Mouse (Mus musculus): ENCODE data around the gene Treh.

Treh gene

GRCm38 (mm10) chr9:44719632-44720357 lies 46.8 kb downstream of the Treh start:
- TF ChIP-seq GATA4 (IDR thresholded peaks at IDR 0.05; ENCODE audit: insufficient replicate concordance, low read length): no peak

GRCm38 (mm10) chr9:44720358-44721153 lies 47.5 kb downstream of the Treh start:
- TF ChIP-seq GATA4 (IDR thresholded peaks at IDR 0.05; ENCODE audit: insufficient replicate concordance, low read length): no peak

GRCm38 (mm10) chr9:44721154-44721876 lies 48.3 kb downstream of the Treh start:
- TF ChIP-seq GATA4 (IDR thresholded peaks at IDR 0.05; ENCODE audit: insufficient replicate concordance, low read length): no peak

GRCm38 (mm10) chr9:44721877-44722186 lies 48.8 kb downstream of the Treh start:
- TF ChIP-seq GATA4 (IDR thresholded peaks at IDR 0.05; ENCODE audit: insufficient replicate concordance, low read length): no peak

- TF ChIP-seq GATA4 (IDR thresholded peaks at IDR 0.05; ENCODE audit: insufficient replicate concordance, low read length): no peak
Measured at GRCm38 (mm10) chr9:44722575-44722974, 49.5 kb downstream of the Treh start.

GRCm38 (mm10) chr9:44723008-44723407 lies 50.0 kb downstream of the Treh start:
- TF ChIP-seq GATA4 (IDR thresholded peaks at IDR 0.05; ENCODE audit: insufficient replicate concordance, low read length): peak; percentile 63; the same call in 1 of the 2 replicates

GRCm38 (mm10) chr9:44723521-44724041 lies 50.5 kb downstream of the Treh start:
- no peak; the same call in 1 of the 2 replicates for TF ChIP-seq GATA4 (IDR thresholded peaks at IDR 0.05; ENCODE audit: insufficient replicate concordance, low read length)

- peak; percentile 62; the same call in 1 of the 2 replicates for TF ChIP-seq GATA4 (IDR thresholded peaks at IDR 0.05; ENCODE audit: insufficient replicate concordance, low read length)
Measured at GRCm38 (mm10) chr9:44724223-44724622, 51.2 kb downstream of the Treh start.

GRCm38 (mm10) chr9:44724665-44725064 lies 51.6 kb downstream of the Treh start:
- TF ChIP-seq GATA4 (IDR thresholded peaks at IDR 0.05; ENCODE audit: insufficient replicate concordance, low read length): no peak

GRCm38 (mm10) chr9:44726431-44727146 lies 53.6 kb downstream of the Treh start:
- TF ChIP-seq GATA4 (IDR thresholded peaks at IDR 0.05; ENCODE audit: insufficient replicate concordance, low read length): no peak

- no peak for TF ChIP-seq GATA4 (IDR thresholded peaks at IDR 0.05; ENCODE audit: insufficient replicate concordance, low read length)
Measured at GRCm38 (mm10) chr9:44727441-44727840, 54.4 kb downstream of the Treh start.

GRCm38 (mm10) chr9:44732130-44732549 lies 59.1 kb downstream of the Treh start:
- TF ChIP-seq GATA4 (IDR thresholded peaks at IDR 0.05; ENCODE audit: insufficient replicate concordance, low read length): no peak

- TF ChIP-seq GATA4 (IDR thresholded peaks at IDR 0.05; ENCODE audit: insufficient replicate concordance, low read length): no peak
Measured at GRCm38 (mm10) chr9:44732921-44733530, 60.0 kb downstream of the Treh start.

All from liver, adult (tissue).